Mouse (Mus musculus) forebrain, embryonic 13.5 days (tissue): ENCODE results near the gene Tgfb1. TPM values are rescaled to one million over a fixed set of nuclear protein-coding genes. Genes with fewer than 3 reads are reported as not detected.

ENCODE experiments used
- ATAC-seq: fragments of 200-750 bp; cut with Nextera tagmentation; 2 replicates; pipeline ENCODE4 v1.8.0; 2017
- H3K27ac ChIP-seq: fragments of 300-500 bp; sonication (generic); 2 replicates; pipeline ENCODE4 v1.5.1; 2015; ENCODE audit warnings: inconsistent platforms, mild to moderate bottlenecking, moderate library complexity
- H3K27me3 ChIP-seq: fragments of 300-500 bp; sonication (generic); 2 replicates; pipeline ENCODE4 v1.6.1; 2015; ENCODE audit warnings: mild to moderate bottlenecking, inconsistent platforms
- H3K36me3 ChIP-seq: fragments of 300-500 bp; sonication (generic); 2 replicates; pipeline ENCODE4 v1.6.1; 2015; ENCODE audit warnings: mild to moderate bottlenecking, inconsistent platforms; ENCODE audit not compliant: poor library complexity, severe bottlenecking
- H3K4me1 ChIP-seq: fragments of 300-500 bp; sonication (generic); 2 replicates; pipeline ENCODE4 v1.6.1; 2015; ENCODE audit warnings: inconsistent platforms
- H3K4me2 ChIP-seq: fragments of 300-500 bp; sonication (generic); 2 replicates; pipeline ENCODE4 v1.6.1; 2015; ENCODE audit warnings: inconsistent platforms, mild to moderate bottlenecking, moderate library complexity
- H3K4me3 ChIP-seq: fragments of 300-500 bp; sonication (generic); 2 replicates; pipeline ENCODE4 v1.5.1; 2015; ENCODE audit warnings: mild to moderate bottlenecking, inconsistent platforms
- H3K9ac ChIP-seq: fragments of 300-500 bp; sonication (generic); 2 replicates; pipeline ENCODE4 v1.6.1; 2015; ENCODE audit warnings: mild to moderate bottlenecking, inconsistent platforms
- H3K9me3 ChIP-seq: fragments of 300-500 bp; sonication (generic); replicated peaks from 2 replicates; pipeline ENCODE4 v1.6.1; 2016; ENCODE audit warnings: inconsistent platforms
- WGBS: fragments of 180-500 bp; shearing (Covaris S2); methylation state at CpG from one replicate; pipeline ENCODE4 v1.1.7; 2015; 5-methylcytosine and 5-hydroxymethylcytosine counted together
- polyA plus RNA-seq: library from polyadenylated mRNA; unstranded; fragments of >200 nt; fragmentation: Nextera tagmentation; extraction: Ambion mirVana; gene quantifications from 2 replicates; pipeline ENCODE4 v1.2.1, GENCODE M21; 2015

Gene Tgfb1
- polyA plus RNA-seq, 1 experiment from 2014 or later: 0.34 TPM

DNA sequence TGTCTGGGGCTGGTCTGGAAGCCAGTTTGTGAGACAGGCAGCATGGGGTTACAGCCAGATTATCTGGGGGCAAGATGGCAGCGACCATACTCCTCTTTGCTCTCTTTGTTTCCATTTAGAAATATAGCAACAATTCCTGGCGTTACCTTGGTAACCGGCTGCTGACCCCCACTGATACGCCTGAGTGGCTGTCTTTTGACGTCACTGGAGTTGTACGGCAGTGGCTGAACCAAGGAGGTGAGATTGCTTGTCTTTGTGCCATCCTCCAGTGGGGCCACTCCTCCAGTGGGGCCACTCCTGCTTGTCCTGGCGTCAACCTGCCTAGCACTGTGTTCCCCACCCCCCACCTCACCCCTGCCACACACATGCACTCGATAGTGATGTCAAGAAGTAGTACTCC is 7.3 kb downstream of the Tgfb1 start:
- no peaks in the 10 kb centered on the region for H3K36me3 ChIP-seq
- H3K4me1 ChIP-seq: peaks cover 8% of the 10 kb centered on the region
- H3K4me2 ChIP-seq: no peak overlapping the region
- peaks cover 36% of the 10 kb centered on the region for H3K27me3 ChIP-seq
- no peak for ATAC-seq
- 49% methylated on average over 8 of the region's 8 CpGs for WGBS
- no peaks in the 10 kb centered on the region for H3K9me3 ChIP-seq
- no peak overlapping the region for H3K27ac ChIP-seq
- no peak overlapping the region for H3K4me3 ChIP-seq
- H3K9ac ChIP-seq: no peak overlapping the region

DNA sequence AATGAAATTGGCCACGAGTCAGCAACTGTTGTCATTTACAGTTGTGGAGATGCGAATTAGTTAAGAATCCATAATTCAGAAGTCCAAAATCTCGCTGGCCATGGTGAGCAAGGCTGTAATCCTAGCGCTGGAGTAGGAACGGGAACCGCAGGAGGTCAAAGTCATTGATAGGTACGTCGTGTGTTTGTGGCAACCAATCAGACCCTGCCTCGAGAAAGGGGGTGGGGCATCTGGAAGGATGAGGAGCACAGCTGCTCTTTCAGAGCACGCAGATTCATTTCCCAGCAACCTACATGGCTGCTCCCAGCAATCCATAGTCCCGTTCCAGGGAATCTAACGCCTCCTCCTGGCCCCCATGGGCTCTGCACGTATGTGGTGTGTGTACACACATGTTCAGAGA is 13.0 kb downstream of the Tgfb1 start:
- H3K27ac ChIP-seq: no peak overlapping the region
- H3K27me3 ChIP-seq: peaks cover 16% of the 10 kb centered on the region
- H3K4me1 ChIP-seq: 0 out of 2 replicates have a peak, but pooled peaks cover 13% of the 10 kb centered on the region
- 53% methylated on average over 13 of the region's 13 CpGs for WGBS
- H3K36me3 ChIP-seq: no peaks in the 10 kb centered on the region
- no peak overlapping the region for H3K4me3 ChIP-seq
- H3K9me3 ChIP-seq: no peaks in the 10 kb centered on the region; the same call in none of the 2 replicates
- no peak for ATAC-seq
- H3K9ac ChIP-seq: no peak overlapping the region
- no peak overlapping the region for H3K4me2 ChIP-seq

GRCm38 (mm10) chr7:25700732-25701131 is 13.9 kb downstream of the Tgfb1 start:
- no peaks in the 10 kb centered on the region for H3K36me3 ChIP-seq
- no peak for ATAC-seq
- H3K9me3 ChIP-seq: no peaks in the 10 kb centered on the region; the same call in none of the 2 replicates
- no peak overlapping the region for H3K4me2 ChIP-seq
- H3K27me3 ChIP-seq: peaks cover 17% of the 10 kb centered on the region
- H3K9ac ChIP-seq: no peak overlapping the region
- no peak overlapping the region for H3K27ac ChIP-seq
- H3K4me1 ChIP-seq: 0 out of 2 replicates have a peak, but pooled peaks cover 13% of the 10 kb centered on the region
- WGBS: 78% methylated on average over 12 of the region's 12 CpGs
- no peak overlapping the region for H3K4me3 ChIP-seq

DNA sequence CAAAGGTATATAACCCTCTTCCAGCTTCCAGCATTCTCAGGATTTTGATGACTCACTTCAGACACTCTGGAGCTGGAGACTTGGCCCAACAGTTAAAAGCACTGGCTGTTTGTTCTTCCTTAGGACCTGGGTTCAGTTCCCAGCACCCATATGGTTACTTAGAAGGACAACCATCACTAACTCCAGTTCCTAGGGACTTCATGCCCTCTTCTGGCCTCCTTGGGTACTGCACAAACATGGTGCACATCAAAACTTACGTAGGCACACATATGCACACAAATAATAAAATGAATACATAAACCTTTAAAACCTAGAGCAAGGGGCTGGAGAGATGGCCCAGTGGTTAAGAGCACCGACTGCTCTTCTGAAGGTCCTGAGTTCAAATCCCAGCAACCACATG is 15.5 kb downstream of the Tgfb1 start:
- Histone ChIP-seq H3K27ac (no peak overlapping the region), H3K4me2 (no peak overlapping the region), H3K4me1 (0 out of 2 replicates have a peak, but pooled peaks cover 13% of the 10 kb centered on the region), H3K9ac (no peak overlapping the region), H3K36me3 (no peaks in the 10 kb centered on the region), H3K27me3 (peaks cover 17% of the 10 kb centered on the region), H3K4me3 (no peak overlapping the region), H3K9me3 (no peaks in the 10 kb centered on the region; the same call in none of the 2 replicates)
- no peak for ATAC-seq
- 95% methylated on average over 2 of the region's 2 CpGs for WGBS

- 17% methylated on average over 9 of the region's 10 CpGs for WGBS
- Histone ChIP-seq H3K36me3 (no peaks in the 10 kb centered on the region), H3K9ac (no peak overlapping the region; the same call in 1 of the 2 replicates), H3K4me3 (no peak overlapping the region), H3K4me1 (0 out of 2 replicates have a peak, but pooled peaks cover 13% of the 10 kb centered on the region), H3K27me3 (peaks cover 22% of the 10 kb centered on the region), H3K4me2 (peak overlapping the region; percentile 60), H3K27ac (no peak overlapping the region), H3K9me3 (no peaks in the 10 kb centered on the region; the same call in none of the 2 replicates)
- ATAC-seq: 0 out of 2 replicates have a peak, but pooled peaks have one; percentile 31
Measured at GRCm38 (mm10) chr7:25703793-25704494, 17.1 kb downstream of the Tgfb1 start.

- Histone ChIP-seq H3K4me2 (peak overlapping the region; percentile 60), H3K4me1 (0 out of 2 replicates have a peak, but pooled peaks cover 13% of the 10 kb centered on the region), H3K4me3 (peak overlapping the region; percentile 35), H3K27me3 (peaks cover 22% of the 10 kb centered on the region), H3K27ac (no peak overlapping the region), H3K9ac (peak overlapping the region; percentile 45), H3K36me3 (no peaks in the 10 kb centered on the region), H3K9me3 (no peaks in the 10 kb centered on the region; the same call in none of the 2 replicates)
- WGBS: under 1% methylated on average over 33 of the region's 37 CpGs
- ATAC-seq: peak; percentile 63
Measured at GRCm38 (mm10) chr7:25704716-25705364, 18.0 kb downstream of the Tgfb1 start.

GRCm38 (mm10) chr7:25705801-25706251 is 19.0 kb downstream of the Tgfb1 start:
- Histone ChIP-seq H3K4me3 (no peak overlapping the region), H3K9ac (no peak overlapping the region), H3K27ac (no peak overlapping the region), H3K27me3 (peaks cover 22% of the 10 kb centered on the region), H3K4me2 (no peak overlapping the region), H3K36me3 (no peaks in the 10 kb centered on the region), H3K4me1 (peaks cover 22% of the 10 kb centered on the region), H3K9me3 (no peaks in the 10 kb centered on the region; the same call in 1 of the 2 replicates)
- 59% methylated on average over 6 of the region's 6 CpGs for WGBS
- no peak for ATAC-seq

DNA sequence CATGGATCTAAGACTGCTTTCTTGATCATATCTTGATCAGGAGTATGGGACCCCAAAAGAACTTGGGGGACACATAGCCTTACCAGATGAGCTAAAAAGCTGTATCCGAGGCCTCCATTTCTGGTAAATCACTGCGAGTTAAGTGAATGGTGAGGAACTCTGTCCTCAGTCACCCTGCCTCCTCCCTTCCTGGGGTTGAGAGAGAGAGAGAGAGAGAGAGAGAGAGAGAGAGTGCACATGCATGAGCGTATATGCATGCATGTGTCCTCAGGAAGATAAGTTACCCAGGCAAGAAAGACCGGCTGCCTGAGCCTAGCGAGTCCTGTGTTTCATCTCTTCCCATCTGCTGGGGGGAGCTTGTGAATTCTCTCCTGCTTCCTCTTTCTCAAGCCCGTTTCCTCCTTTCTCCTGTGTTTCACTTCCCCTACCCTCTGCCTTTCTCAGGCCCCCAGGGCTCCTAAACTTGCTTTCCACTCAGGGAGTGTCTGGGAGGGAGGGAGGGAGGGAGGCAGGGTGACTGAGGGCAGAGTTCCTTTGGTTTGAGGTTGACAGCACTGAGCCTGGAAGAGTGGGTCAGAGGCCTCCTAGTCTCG is 19.9 kb downstream of the Tgfb1 start:
- 61% methylated on average over 7 of the region's 7 CpGs for WGBS
- Histone ChIP-seq H3K9ac (no peak overlapping the region), H3K27me3 (peaks cover 22% of the 10 kb centered on the region), H3K36me3 (peaks cover 1% of the 10 kb centered on the region; the same call in 1 of the 2 replicates), H3K27ac (no peak overlapping the region), H3K4me1 (peaks cover 27% of the 10 kb centered on the region), H3K4me3 (no peak overlapping the region), H3K9me3 (no peaks in the 10 kb centered on the region; the same call in 1 of the 2 replicates), H3K4me2 (no peak overlapping the region)
- no peak for ATAC-seq

GRCm38 (mm10) chr7:25707581-25708292 is 20.9 kb downstream of the Tgfb1 start:
- Histone ChIP-seq H3K4me3 (no peak overlapping the region), H3K4me2 (no peak overlapping the region), H3K27ac (no peak overlapping the region), H3K4me1 (peaks cover 27% of the 10 kb centered on the region), H3K36me3 (peaks cover 12% of the 10 kb centered on the region), H3K9ac (no peak overlapping the region), H3K27me3 (peaks cover 22% of the 10 kb centered on the region), H3K9me3 (no peaks in the 10 kb centered on the region)
- 69% methylated on average over 15 of the region's 15 CpGs for WGBS
- no peak for ATAC-seq

GRCm38 (mm10) chr7:25709961-25710360 is 23.2 kb downstream of the Tgfb1 start:
- H3K27ac ChIP-seq: no peak overlapping the region
- peak; percentile 28; the same call in 1 of the 2 replicates for ATAC-seq
- H3K4me1 ChIP-seq: peaks cover 14% of the 10 kb centered on the region
- H3K4me3 ChIP-seq: no peak overlapping the region
- no peaks in the 10 kb centered on the region for H3K9me3 ChIP-seq
- H3K4me2 ChIP-seq: peak overlapping the region; percentile 17; the same call in 1 of the 2 replicates
- peaks cover 10% of the 10 kb centered on the region; the same call in 1 of the 2 replicates for H3K27me3 ChIP-seq
- peak overlapping the region; percentile 46; the same call in 1 of the 2 replicates for H3K9ac ChIP-seq
- peaks cover 34% of the 10 kb centered on the region for H3K36me3 ChIP-seq
- 24% methylated on average over 12 of the region's 12 CpGs for WGBS

- H3K36me3 ChIP-seq: peaks cover 41% of the 10 kb centered on the region
- 0% methylated on average over 5 of the region's 7 CpGs for WGBS
- H3K27me3 ChIP-seq: 0 out of 2 replicates have a peak, but pooled peaks cover 5% of the 10 kb centered on the region
- H3K4me2 ChIP-seq: no peak overlapping the region
- H3K9me3 ChIP-seq: no peaks in the 10 kb centered on the region
- H3K27ac ChIP-seq: no peak overlapping the region
- peak; percentile 50; the same call in 1 of the 2 replicates for ATAC-seq
- no peak overlapping the region for H3K4me3 ChIP-seq
- peaks cover 14% of the 10 kb centered on the region for H3K4me1 ChIP-seq
- peak overlapping the region; percentile 46 for H3K9ac ChIP-seq
Measured at GRCm38 (mm10) chr7:25710519-25711130, 23.8 kb downstream of the Tgfb1 start.
